Mouse (Mus musculus): ENCODE data around the gene Spns2. TPM values are rescaled to one million over a fixed set of nuclear protein-coding genes. Genes with fewer than 3 reads are reported as not detected.

The Spns2 gene
- 0.17 TPM for polyA plus RNA-seq (2017; shearing (Covaris generic))

GRCm38 (mm10) chr11:72489881-72490301 lies at the start of gene Spns2:
TSS of gene Spns2 (minus strand) at chr11:72489904.

GRCm38 (mm10) chr11:72440965-72441664 lies 48.6 kb downstream of the Spns2 start, which contains the start of gene Mybbp1a:
TSS of gene Mybbp1a (plus strand) at chr11:72441355.

GRCm38 (mm10) chr11:72434963-72435693 lies 54.6 kb downstream of the Spns2 start, which contains the start of gene Ggt6:
TSS of gene Ggt6 (plus strand) at chr11:72435526.

GRCm38 (mm10) chr11:72411093-72411921 lies 78.4 kb downstream of the Spns2 start, which contains the start of gene Smtnl2:
TSS of gene Smtnl2 (minus strand) at chr11:72411713.

Other genes starting within 250 kb of the Spns2 start
- gene Slc13a5, start 222.7 kb downstream of the Spns2 start, polyA plus RNA-seq (2017; shearing (Covaris generic)), result not detected
- 39.9 TPM for gene Xaf1, start 188.3 kb downstream of the Spns2 start, polyA plus RNA-seq (2017; shearing (Covaris generic))
- gene Fbxo39, start 175.5 kb downstream of the Spns2 start, polyA plus RNA-seq (2017; shearing (Covaris generic)), result not detected
- gene Tekt1, start 127.5 kb downstream of the Spns2 start, polyA plus RNA-seq (2017; shearing (Covaris generic)), result not detected
- not detected for gene Smtnl2, start 78.2 kb downstream of the Spns2 start, polyA plus RNA-seq (2017; shearing (Covaris generic))
- gene Ggt6, start 54.4 kb downstream of the Spns2 start, polyA plus RNA-seq (2017; shearing (Covaris generic)), result not detected
- 98.6 TPM for gene Mybbp1a, start 48.5 kb downstream of the Spns2 start, polyA plus RNA-seq (2017; shearing (Covaris generic))
- gene Spns3, start 60.6 kb upstream of the Spns2 start, polyA plus RNA-seq (2017; shearing (Covaris generic)), result not detected
- gene Ube2g1, start 117.4 kb upstream of the Spns2 start, polyA plus RNA-seq (2017; shearing (Covaris generic)), result 67.8 TPM
- 45.1 TPM for gene Ankfy1, start 200.1 kb upstream of the Spns2 start, polyA plus RNA-seq (2017; shearing (Covaris generic))